Mouse (Mus musculus) testis, adult 2 months (tissue): Measurements from ENCODE around the gene Gde1. TPM values are rescaled to one million over a fixed set of nuclear protein-coding genes. Genes with fewer than 3 reads are reported as not detected.

Experiments
- H3K27ac ChIP-seq: fragments of 200-500 bp; 2 replicates; pipeline ENCODE4 v1.5.1; 2012; ENCODE audit warnings: low read depth, low read length; ENCODE audit not compliant: control insufficient read depth, insufficient read depth
- H3K27me3 ChIP-seq: fragments of 200-500 bp; 2 replicates; pipeline ENCODE4 v1.6.1; 2012; ENCODE audit warnings: mild to moderate bottlenecking, low read length, moderate library complexity; ENCODE audit not compliant: control insufficient read depth, insufficient read depth
- H3K36me3 ChIP-seq: fragments of 200-500 bp; 2 replicates; pipeline ENCODE4 v1.6.1; 2012; ENCODE audit warnings: mild to moderate bottlenecking, low read length; ENCODE audit not compliant: control insufficient read depth, insufficient read depth
- H3K4me1 ChIP-seq: fragments of 200-500 bp; 2 replicates; pipeline ENCODE4 v1.6.1; 2012; ENCODE audit warnings: low read length; ENCODE audit not compliant: control insufficient read depth, insufficient read depth
- H3K4me3 ChIP-seq: fragments of 200-500 bp; 2 replicates; pipeline ENCODE4 v1.5.1; 2012; ENCODE audit warnings: low read depth, mild to moderate bottlenecking, low read length, moderate library complexity, mixed read lengths; ENCODE audit not compliant: control insufficient read depth
- CTCF ChIP-seq: fragments of 200-500 bp; IDR thresholded peaks from 2 replicates; pipeline ENCODE4 v1.5.1; 2012; ENCODE audit warnings: low read depth, mild to moderate bottlenecking, inconsistent platforms, low read length, moderate library complexity; ENCODE audit not compliant: control insufficient read depth, insufficient read depth, insufficient replicate concordance
- POLR2A ChIP-seq: fragments of 200-500 bp; IDR thresholded peaks from 2 replicates; pipeline ENCODE4 v1.6.1; 2012; ENCODE audit warnings: low read depth, mild to moderate bottlenecking, inconsistent platforms, low read length, moderate library complexity; ENCODE audit not compliant: control insufficient read depth
- polyA plus RNA-seq: library from polyadenylated mRNA; depleted of rRNA; stranded (reverse); fragments of >200 nt; gene quantifications from 2 replicates; pipeline ENCODE4 v1.2.3, GENCODE M21; 2012

Gene Gde1
- polyA plus RNA-seq, 1 experiment, result 164 TPM

- H3K27ac ChIP-seq, result peak within 1 kb of the TSS; percentile 71
- peak within 1 kb of the TSS; percentile 84 for H3K4me3 ChIP-seq
- TF ChIP-seq CTCF, result peak; percentile 83; the same call in 1 of the 2 replicates
- TF ChIP-seq POLR2A, result no peak
- peaks cover 2% of the 10 kb centered on the region for H3K36me3 ChIP-seq
- no peaks in the 10 kb centered on the region for H3K27me3 ChIP-seq
- peaks cover 12% of the 10 kb centered on the region for H3K4me1 ChIP-seq
Measured at GRCm38 (mm10) chr7:118739975-118740531, 34.5 kb upstream of the Gde1 start, which contains the start of gene Vps35l. Vps35l (plus strand) TSS chr7:118740226.

GRCm38 (mm10) chr7:118738730-118739129 lies 33.2 kb upstream of the Gde1 start:
- Histone ChIP-seq H3K27ac (no peak overlapping the region), H3K4me3 (no peak overlapping the region), H3K27me3 (no peaks in the 10 kb centered on the region), H3K4me1 (peaks cover 12% of the 10 kb centered on the region), H3K36me3 (peaks cover 2% of the 10 kb centered on the region)
- TF ChIP-seq CTCF, result no peak
- no peak for TF ChIP-seq POLR2A

- Histone ChIP-seq H3K4me3 (no peak overlapping the region), H3K4me1 (no peaks in the 10 kb centered on the region), H3K36me3 (peaks cover 8% of the 10 kb centered on the region), H3K27ac (no peak overlapping the region), H3K27me3 (no peaks in the 10 kb centered on the region)
- TF ChIP-seq POLR2A (no peak), CTCF (no peak)
Measured at GRCm38 (mm10) chr7:118733225-118733624, 27.6 kb upstream of the Gde1 start.

- H3K36me3 ChIP-seq, result peaks cover 10% of the 10 kb centered on the region
- no peaks in the 10 kb centered on the region for H3K4me1 ChIP-seq
- H3K27ac ChIP-seq, result no peak overlapping the region
- TF ChIP-seq CTCF (no peak), POLR2A (no peak)
- H3K4me3 ChIP-seq, result no peak overlapping the region
- H3K27me3 ChIP-seq, result no peaks in the 10 kb centered on the region
Measured at GRCm38 (mm10) chr7:118731781-118732180, 26.2 kb upstream of the Gde1 start.

GRCm38 (mm10) chr7:118728846-118729587 lies 23.4 kb upstream of the Gde1 start:
- H3K27me3 ChIP-seq, result no peaks in the 10 kb centered on the region
- TF ChIP-seq CTCF, result no peak
- no peak for TF ChIP-seq POLR2A
- no peak overlapping the region for H3K4me3 ChIP-seq
- no peak overlapping the region for H3K27ac ChIP-seq
- peaks cover 14% of the 10 kb centered on the region for H3K36me3 ChIP-seq
- no peaks in the 10 kb centered on the region for H3K4me1 ChIP-seq

GRCm38 (mm10) chr7:118725459-118725858 lies 19.9 kb upstream of the Gde1 start:
- H3K4me3 ChIP-seq, result no peak overlapping the region
- peaks cover 12% of the 10 kb centered on the region for H3K36me3 ChIP-seq
- no peaks in the 10 kb centered on the region for H3K27me3 ChIP-seq
- no peak overlapping the region for H3K27ac ChIP-seq
- no peaks in the 10 kb centered on the region for H3K4me1 ChIP-seq
- TF ChIP-seq POLR2A (no peak), CTCF (no peak)

- TF ChIP-seq POLR2A, result no peak
- no peak for TF ChIP-seq CTCF
- no peaks in the 10 kb centered on the region for H3K4me1 ChIP-seq
- H3K27me3 ChIP-seq, result no peaks in the 10 kb centered on the region
- no peak overlapping the region for H3K27ac ChIP-seq
- no peak overlapping the region for H3K4me3 ChIP-seq
- peaks cover 11% of the 10 kb centered on the region for H3K36me3 ChIP-seq
Measured at GRCm38 (mm10) chr7:118723927-118724326, 18.3 kb upstream of the Gde1 start.
